Mouse (Mus musculus): ENCODE data around the gene Mblac1.

Gene Mblac1

GRCm38 (mm10) chr5:138193771-138194727 is at the start of gene Mblac1:
Gene Mblac1 (plus strand): TSS chr5:138194314.
- peak; percentile 89 for DNase-seq (ENCODE audit: low spot score)

- no peak for DNase-seq (ENCODE audit: low spot score)
Observed at GRCm38 (mm10) chr5:138154390-138154789, 39.7 kb upstream of the Mblac1 start.

GRCm38 (mm10) chr5:138155443-138155976 is 38.6 kb upstream of the Mblac1 start, which contains the start of gene Zfp113:
Gene Zfp113 (minus strand): TSS chr5:138155744.
- peak; percentile 94 for DNase-seq (ENCODE audit: low spot score)

- no peak for DNase-seq (ENCODE audit: low spot score)
Observed at GRCm38 (mm10) chr5:138160224-138160762, 33.8 kb upstream of the Mblac1 start.

- DNase-seq (ENCODE audit: low spot score), result peak; percentile 92
Observed at GRCm38 (mm10) chr5:138160842-138161665, 33.1 kb upstream of the Mblac1 start, which contains the start of gene Cops6. Gene Cops6 (plus strand): TSS chr5:138161071.

GRCm38 (mm10) chr5:138163046-138163445 is 31.1 kb upstream of the Mblac1 start:
- DNase-seq (ENCODE audit: low spot score), result no peak

- DNase-seq (ENCODE audit: low spot score), result no peak
Observed at GRCm38 (mm10) chr5:138163610-138164009, 30.5 kb upstream of the Mblac1 start.

GRCm38 (mm10) chr5:138165594-138165993 is 28.5 kb upstream of the Mblac1 start:
- no peak for DNase-seq (ENCODE audit: low spot score)

- peak; percentile 97 for DNase-seq (ENCODE audit: low spot score)
Observed at GRCm38 (mm10) chr5:138170936-138171561, 23.1 kb upstream of the Mblac1 start.

- DNase-seq (ENCODE audit: low spot score), result peak; percentile 98
Observed at GRCm38 (mm10) chr5:138171695-138172491, 22.2 kb upstream of the Mblac1 start, which contains the start of the genes Ap4m1 and Mcm7. Gene Ap4m1 (plus strand): TSS chr5:138172002. Gene Mcm7 (minus strand): TSS chr5:138172422.

- DNase-seq (ENCODE audit: low spot score), result no peak
Observed at GRCm38 (mm10) chr5:138173217-138173616, 20.9 kb upstream of the Mblac1 start.

- DNase-seq (ENCODE audit: low spot score), result peak; percentile 86
Observed at GRCm38 (mm10) chr5:138186950-138187638, 7.0 kb upstream of the Mblac1 start, which contains the start of the genes Taf6 and Cnpy4. Gene Taf6 (minus strand): TSS chr5:138187451. Gene Cnpy4 (plus strand): TSS chr5:138187485.

- peak; percentile 77 for DNase-seq (ENCODE audit: low spot score)
Observed at GRCm38 (mm10) chr5:138187661-138188306, 6.3 kb upstream of the Mblac1 start.

- peak; percentile 35 for DNase-seq (ENCODE audit: low spot score)
Observed at GRCm38 (mm10) chr5:138194755-138195345, 736 bp downstream of the Mblac1 start.

GRCm38 (mm10) chr5:138195463-138195862 is 1.3 kb downstream of the Mblac1 start:
- no peak for DNase-seq (ENCODE audit: low spot score)

- DNase-seq (ENCODE audit: low spot score), result no peak
Observed at GRCm38 (mm10) chr5:138199576-138199975, 5.5 kb downstream of the Mblac1 start.

GRCm38 (mm10) chr5:138202086-138202485 is 8.0 kb downstream of the Mblac1 start:
- no peak for DNase-seq (ENCODE audit: low spot score)

GRCm38 (mm10) chr5:138207253-138207652 is 13.1 kb downstream of the Mblac1 start:
- DNase-seq (ENCODE audit: low spot score), result no peak

- DNase-seq (ENCODE audit: low spot score), result no peak
Observed at GRCm38 (mm10) chr5:138207873-138208272, 13.8 kb downstream of the Mblac1 start.

Measured in yolk sac, embryonic 10.5 days (tissue).